In the genomic region with DNA sequence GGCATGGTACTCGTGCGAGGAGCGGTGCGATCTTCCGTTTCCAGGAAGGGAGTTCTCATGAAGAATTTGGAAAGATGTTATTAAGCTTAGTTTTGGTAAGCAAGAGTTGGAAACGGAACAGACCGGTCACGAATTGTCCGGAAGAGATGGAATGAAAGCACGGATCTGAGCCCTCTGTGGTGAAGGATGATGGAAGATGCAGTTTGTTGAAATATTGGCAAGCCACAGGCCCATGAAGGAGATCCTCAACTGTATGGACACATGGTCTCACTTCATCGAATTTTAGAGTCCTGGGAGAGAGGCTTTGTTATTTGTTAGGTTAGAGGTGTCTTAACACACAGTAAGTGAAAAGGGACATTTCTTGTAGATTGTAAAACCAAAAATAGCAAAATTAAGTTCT, we compare ENCODE assay signal across 1 mouse cellular context.
TF ChIP-seq lines count a peak whose summit lies in the region.

No protein-coding gene starts in this region.

TF ChIP-seq in CH12.LX, 34 proteins besides CTCF, POLR2A, EP300 and RAD21:
- no peak for TF ChIP-seq MAX (IDR thresholded peaks at IDR 0.05; ENCODE audit: low read length)
- 0 out of 2 replicates have a peak, but pooled peaks have one; percentile 24 for TF ChIP-seq MYC (IDR thresholded peaks at IDR 0.05; ENCODE audit: low read depth, low read length)
- no peak for TF ChIP-seq ZMIZ1 (IDR thresholded peaks at IDR 0.05; ENCODE audit: low read depth, low read length)
- 0 out of 2 replicates have a peak, but pooled peaks have one; percentile 28 for TF ChIP-seq KAT2A (IDR thresholded peaks at IDR 0.05; ENCODE audit: insufficient replicate concordance, low read length)
- TF ChIP-seq TBP (conservative IDR thresholded peaks at IDR 0.05; ENCODE audit: low read depth, low read length): no peak
- TF ChIP-seq HCFC1 (IDR thresholded peaks at IDR 0.05; ENCODE audit: low read depth, low read length): no peak
- no peak for TF ChIP-seq GABPA (IDR thresholded peaks at IDR 0.05; ENCODE audit: insufficient replicate concordance, low read depth, low read length)
- no peak for TF ChIP-seq E2F4 (IDR thresholded peaks at IDR 0.05; ENCODE audit: insufficient replicate concordance, low read depth, low read length)
- no peak for TF ChIP-seq ZKSCAN1 (IDR thresholded peaks at IDR 0.05; ENCODE audit: borderline replicate concordance, low read depth, low read length)
- no peak for TF ChIP-seq MEF2A (IDR thresholded peaks at IDR 0.05; ENCODE audit: borderline replicate concordance, low read depth, low read length)
- no peak; the same call in 1 of the 2 replicates for TF ChIP-seq CHD2 (IDR thresholded peaks at IDR 0.05; ENCODE audit: low read length)
- no peak for TF ChIP-seq ZC3H11A (IDR thresholded peaks at IDR 0.05; ENCODE audit: low read depth, low read length)
- TF ChIP-seq MXI1 (IDR thresholded peaks at IDR 0.05; ENCODE audit: low read depth, low read length): no peak
- TF ChIP-seq PAX5 (IDR thresholded peaks at IDR 0.05; ENCODE audit: low read length): no peak
- no peak for TF ChIP-seq JUN (IDR thresholded peaks at IDR 0.05; ENCODE audit: insufficient read depth, low read depth, low read length)
- peak; percentile 64 for TF ChIP-seq SIN3A (IDR thresholded peaks at IDR 0.05; ENCODE audit: low read length)
- no peak for TF ChIP-seq IRF4 (IDR thresholded peaks at IDR 0.05; ENCODE audit: low read depth, low read length)
- TF ChIP-seq TCF12 (IDR thresholded peaks at IDR 0.05; ENCODE audit: low read depth, low read length): no peak
- TF ChIP-seq ZNF384 (IDR thresholded peaks at IDR 0.05; ENCODE audit: low read depth, low read length): no peak
TF ChIP-seq in CH12.LX: peak in this region for 3.
